Mouse (Mus musculus) heart, adult 2 months (tissue): ENCODE measurements at regions not wholly inside any gene's neighbourhood (a gene's known extent, or its start where the extent isn't known, plus 50 kb on each side); places are given as distances from the start of the nearest gene placed in this dataset.

Experiments used
- CTCF ChIP-seq: fragments of 200-600 bp; IDR thresholded peaks from 2 replicates; pipeline ENCODE4 v1.8.1; 2022; ENCODE audit warnings: antibody characterized with exemption, mild to moderate bottlenecking, moderate library complexity
- EP300 ChIP-seq: fragments of 200-500 bp; IDR thresholded peaks from 2 replicates; pipeline ENCODE4 v1.6.1; 2011; ENCODE audit warnings: low read depth, low read length, control low read depth; ENCODE audit not compliant: insufficient read depth
- POLR2A ChIP-seq: fragments of 200-500 bp; IDR thresholded peaks from 2 replicates; pipeline ENCODE4 v1.6.1; 2011; ENCODE audit warnings: mild to moderate bottlenecking, low read depth, low read length, control low read depth; ENCODE audit not compliant: insufficient read depth

DNA sequence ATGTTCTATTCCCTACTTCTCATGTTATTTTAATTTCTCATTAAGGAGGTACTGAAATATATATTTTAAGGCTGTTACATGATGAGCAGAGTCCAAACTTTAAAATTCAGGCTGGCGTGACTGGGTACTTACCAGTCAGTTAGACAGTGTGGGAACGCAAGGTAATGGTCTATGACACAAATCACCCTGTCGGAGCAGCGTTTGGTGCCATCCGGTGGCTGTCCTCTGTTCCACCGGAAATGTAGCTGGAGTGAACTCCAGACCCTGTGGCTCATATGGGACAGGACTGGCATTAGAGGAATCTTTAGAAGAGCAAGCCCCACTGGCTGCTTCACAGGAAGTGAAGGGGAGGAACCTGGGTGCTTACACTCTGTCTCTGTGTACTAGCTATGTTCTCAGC lies 388.0 kb downstream of the Adam3 start:
- TF ChIP-seq POLR2A (no peak), CTCF (peak; percentile 64), EP300 (no peak)
